Mouse (Mus musculus) neural tube, embryonic 11.5 days (tissue): Measurements from ENCODE around the gene Olfr1307. TPM values are rescaled to one million over a fixed set of nuclear protein-coding genes. Genes with fewer than 3 reads are reported as not detected.

Experiments
- ATAC-seq: fragments of 200-750 bp; cut with Nextera tagmentation; 2 replicates; pipeline ENCODE4 v1.8.0; 2017; ENCODE audit warnings: moderate number of reproducible peaks, mild to moderate bottlenecking, moderate TSS enrichment, moderate library complexity; ENCODE audit not compliant: insufficient read depth, low FRiP score, low TSS enrichment
- DNase-seq: peaks from one replicate; pipeline ENCODE4 v3.0.0-alpha.2; 2015; ENCODE audit warnings: low spot score
- H3K27ac ChIP-seq: fragments of 300-500 bp; sonication (generic); 2 replicates; pipeline ENCODE4 v1.5.1; 2014; ENCODE audit warnings: low read depth, mild to moderate bottlenecking, low read length
- H3K27me3 ChIP-seq: fragments of 300-500 bp; sonication (generic); 2 replicates; pipeline ENCODE4 v1.6.1; 2014; ENCODE audit warnings: mild to moderate bottlenecking, low read length, mixed read lengths; ENCODE audit not compliant: control insufficient read depth, insufficient read depth
- H3K36me3 ChIP-seq: fragments of 300-500 bp; sonication (generic); 2 replicates; pipeline ENCODE4 v1.6.1; 2014; ENCODE audit warnings: mild to moderate bottlenecking, low read length, moderate library complexity, mixed read lengths; ENCODE audit not compliant: control insufficient read depth, insufficient read depth
- H3K4me1 ChIP-seq: fragments of 300-500 bp; sonication (generic); 2 replicates; pipeline ENCODE4 v1.6.1; 2014; ENCODE audit warnings: low read length, mixed read lengths; ENCODE audit not compliant: control insufficient read depth, insufficient read depth
- H3K4me2 ChIP-seq: fragments of 300-500 bp; sonication (generic); 2 replicates; pipeline ENCODE4 v1.6.1; 2014; ENCODE audit warnings: low read depth, mild to moderate bottlenecking, moderate library complexity
- H3K4me3 ChIP-seq: fragments of 300-500 bp; sonication (generic); 2 replicates; pipeline ENCODE4 v1.5.1; 2014; ENCODE audit warnings: low read depth, low read length
- H3K9ac ChIP-seq: fragments of 300-500 bp; sonication (generic); 2 replicates; pipeline ENCODE4 v1.6.1; 2014; ENCODE audit warnings: mild to moderate bottlenecking, low read length
- H3K9me3 ChIP-seq: fragments of 300-500 bp; sonication (generic); 2 replicates; pipeline ENCODE4 v1.6.1; 2016; ENCODE audit warnings: low read length; ENCODE audit not compliant: control insufficient read depth
- WGBS: fragments of 180-500 bp; shearing (Covaris S2); extraction: QIAGEN DNeasy Blood & Tissue Kit; methylation state at CpG from one replicate; pipeline ENCODE4 v1.1.7; 2014; 5-methylcytosine and 5-hydroxymethylcytosine counted together
- polyA plus RNA-seq: library from polyadenylated mRNA; unstranded; fragments of >200 nt; fragmentation: Nextera tagmentation; extraction: Ambion mirVana; gene quantifications from 2 replicates; pipeline ENCODE4 v1.2.1, GENCODE M21; 2014

Olfr1307 gene
- polyA plus RNA-seq, result not detected in 2 replicates

DNA sequence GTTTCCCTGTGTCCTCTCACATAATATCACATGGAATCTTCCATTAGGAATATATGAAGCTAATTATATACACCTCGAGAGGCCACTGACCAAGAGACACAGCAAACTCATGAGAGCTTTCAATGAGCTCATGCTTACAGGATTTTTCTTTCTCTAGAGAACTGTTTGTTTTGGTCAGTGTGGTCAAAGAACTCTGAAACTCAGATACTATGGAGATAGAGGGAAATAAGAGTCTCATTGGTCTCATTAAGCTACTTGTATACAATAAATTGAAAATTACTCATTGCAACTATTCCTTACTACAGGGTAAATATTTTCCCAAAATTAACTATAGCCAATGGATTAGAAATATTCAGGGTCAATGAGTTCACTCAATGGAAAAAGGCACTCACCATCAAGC is at the start of gene Olfr1307:
Olfr1307 (minus strand) TSS at position 101 of the 400 bp plus-strand sequence.
- H3K27me3 ChIP-seq, result no peaks in the 10 kb centered on the region
- no peaks in the 10 kb centered on the region for H3K36me3 ChIP-seq
- no peak within 1 kb of the TSS for H3K4me2 ChIP-seq
- no peak for DNase-seq
- no peak for ATAC-seq
- H3K9me3 ChIP-seq, result no peaks in the 10 kb centered on the region
- no peaks in the 10 kb centered on the region for H3K4me1 ChIP-seq
- WGBS, result 81% methylated on average over 1 of the region's 1 CpGs
- no peak within 1 kb of the TSS for H3K4me3 ChIP-seq
- H3K27ac ChIP-seq, result no peak within 1 kb of the TSS
- H3K9ac ChIP-seq, result no peak within 1 kb of the TSS

DNA sequence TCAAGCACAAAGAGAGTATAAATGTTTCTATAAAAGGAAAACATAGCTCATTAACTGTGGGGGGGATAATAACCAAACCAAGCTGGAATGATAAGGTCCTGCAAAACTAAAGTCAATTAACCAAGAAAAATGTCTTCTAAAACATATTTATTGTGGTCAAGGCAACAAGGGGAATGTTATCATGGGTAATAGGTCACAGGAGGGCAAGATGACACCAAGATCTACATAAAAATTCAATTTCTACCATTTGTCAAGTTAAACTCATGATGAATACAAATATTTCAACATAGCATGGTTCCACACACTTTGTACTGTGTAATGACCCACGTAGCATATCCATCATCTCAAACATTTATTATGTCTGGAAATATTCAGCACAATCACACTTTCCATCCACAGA is 40.9 kb upstream of the Olfr1307 start, which contains the start of gene Olfr1309:
Olfr1309 (minus strand) TSS at position 101 of the 400 bp plus-strand sequence.
- 63% methylated on average over 1 of the region's 1 CpGs for WGBS

DNA sequence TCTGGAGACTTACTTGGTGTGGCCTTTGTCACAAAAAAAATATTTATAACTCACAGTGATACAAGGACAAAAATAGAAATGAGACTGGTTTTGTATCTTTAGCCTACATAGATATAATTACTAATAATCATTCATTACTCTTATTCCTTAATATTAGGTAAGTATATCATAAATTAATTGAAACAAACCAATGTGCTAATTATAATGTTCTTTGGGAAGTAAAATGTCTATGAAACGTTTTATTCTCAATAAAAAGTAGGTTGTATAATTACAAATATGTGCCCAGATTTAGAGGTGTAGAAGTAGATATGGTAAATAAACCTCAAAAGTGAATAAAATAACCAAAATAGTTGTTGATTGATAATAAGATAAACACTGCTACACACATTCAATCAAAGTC is 15.6 kb upstream of the Olfr1307 start, which contains the start of gene Olfr1308:
Olfr1308 (minus strand) TSS at position 101 of the 400 bp plus-strand sequence.
- 73% methylated on average over 1 of the region's 1 CpGs for WGBS
- Histone ChIP-seq H3K36me3 (no peaks in the 10 kb centered on the region), H3K27me3 (no peaks in the 10 kb centered on the region), H3K9me3 (no peaks in the 10 kb centered on the region), H3K27ac (no peak within 1 kb of the TSS), H3K4me1 (no peaks in the 10 kb centered on the region), H3K4me2 (no peak within 1 kb of the TSS), H3K9ac (no peak within 1 kb of the TSS), H3K4me3 (no peak within 1 kb of the TSS)
- DNase-seq (no peak), ATAC-seq (no peak)

More for the DNA sequence above, 40.9 kb upstream of the Olfr1307 start, which contains the start of gene Olfr1309:
- H3K4me1 ChIP-seq, result no peaks in the 10 kb centered on the region
- H3K27ac ChIP-seq, result no peak within 1 kb of the TSS
- no peak within 1 kb of the TSS for H3K4me3 ChIP-seq
- H3K27me3 ChIP-seq, result no peaks in the 10 kb centered on the region
- H3K4me2 ChIP-seq, result no peak within 1 kb of the TSS
- H3K9ac ChIP-seq, result no peak within 1 kb of the TSS
- no peak for ATAC-seq
- no peaks in the 10 kb centered on the region for H3K36me3 ChIP-seq
- no peaks in the 10 kb centered on the region for H3K9me3 ChIP-seq
- no peak for DNase-seq

DNA sequence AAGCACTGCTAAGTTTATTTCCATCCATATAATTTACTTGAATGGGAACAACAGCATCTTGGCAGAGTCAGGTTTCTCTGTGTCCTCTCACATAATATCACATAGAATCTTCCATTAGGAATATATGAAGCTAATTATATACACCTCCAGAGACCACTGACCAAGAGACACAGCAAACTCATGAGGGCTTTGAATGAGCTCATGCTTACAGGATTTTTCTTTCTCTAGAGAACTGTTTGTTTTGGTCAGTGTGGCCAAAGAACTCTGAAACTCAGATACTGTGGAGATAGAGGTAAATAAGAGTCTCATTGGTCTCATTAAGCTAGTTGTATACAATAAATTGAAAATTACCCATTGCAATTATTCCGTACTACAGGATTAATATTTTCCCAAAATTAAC is 33.1 kb downstream of the Olfr1307 start, which contains the start of gene Olfr1306:
Olfr1306 (minus strand) TSS at position 101 of the 400 bp plus-strand sequence.
- H3K36me3 ChIP-seq, result no peaks in the 10 kb centered on the region
- H3K9ac ChIP-seq, result no peak within 1 kb of the TSS
- no peak for DNase-seq
- WGBS, result 87% methylated on average over 1 of the region's 1 CpGs
- no peak within 1 kb of the TSS for H3K4me3 ChIP-seq
- H3K27ac ChIP-seq, result no peak within 1 kb of the TSS
- H3K4me1 ChIP-seq, result no peaks in the 10 kb centered on the region
- no peaks in the 10 kb centered on the region for H3K9me3 ChIP-seq
- no peak within 1 kb of the TSS for H3K4me2 ChIP-seq
- ATAC-seq, result no peak
- no peaks in the 10 kb centered on the region for H3K27me3 ChIP-seq

Other genes starting within 250 kb of the Olfr1307 start
- gene Olfr1301, start 198.4 kb downstream of the Olfr1307 start, polyA plus RNA-seq, result not detected in 2 replicates
- not detected in 2 replicates for gene Olfr1302, start 172.0 kb downstream of the Olfr1307 start, polyA plus RNA-seq
- not detected in 2 replicates for gene Olfr1303, start 129.1 kb downstream of the Olfr1307 start, polyA plus RNA-seq
- not detected in 2 replicates for gene Olfr1305, start 72.3 kb downstream of the Olfr1307 start, polyA plus RNA-seq
- gene Olfr1306, start 33.2 kb downstream of the Olfr1307 start, polyA plus RNA-seq, result not detected in 2 replicates
- gene Olfr1308, start 15.5 kb upstream of the Olfr1307 start, polyA plus RNA-seq, result not detected in 2 replicates
- not detected in 2 replicates for gene Olfr1309, start 40.8 kb upstream of the Olfr1307 start, polyA plus RNA-seq
- gene Olfr1310, start 63.3 kb upstream of the Olfr1307 start, polyA plus RNA-seq, result not detected in 2 replicates
- gene Olfr1311, start 75.0 kb upstream of the Olfr1307 start, polyA plus RNA-seq, result not detected in 2 replicates
- gene Olfr1312, start 100.8 kb upstream of the Olfr1307 start, polyA plus RNA-seq, result not detected in 2 replicates
- gene Olfr1313, start 128.4 kb upstream of the Olfr1307 start, polyA plus RNA-seq, result not detected in 2 replicates
- not detected in 2 replicates for gene Olfr1314, start 147.3 kb upstream of the Olfr1307 start, polyA plus RNA-seq
- gene Olfr1315-ps1, start 166.0 kb upstream of the Olfr1307 start, polyA plus RNA-seq, result not detected in 2 replicates
- not detected in 2 replicates for gene Olfr1316, start 185.5 kb upstream of the Olfr1307 start, polyA plus RNA-seq
- gene Olfr1317, start 190.9 kb upstream of the Olfr1307 start, polyA plus RNA-seq, result not detected in 2 replicates
- gene Olfr1318, start 204.8 kb upstream of the Olfr1307 start, polyA plus RNA-seq, result not detected in 2 replicates